Mouse (Mus musculus) liver, adult 2 months (tissue): ENCODE measurements around the gene Nol6. TPM values are rescaled to one million over a fixed set of nuclear protein-coding genes. Genes with fewer than 3 reads are reported as not detected.
A peak's percentile ranks its signal among the peaks of the same experiment; 100 is the strongest.

Experiments
- DNase-seq: peaks from one replicate; pipeline ENCODE4 v3.0.0-alpha.2; 2011; ENCODE audit warnings: low read depth, low spot score; ENCODE audit errors: extremely low read depth
- H3K27ac ChIP-seq: fragments of 200-500 bp; replicated peaks from 2 replicates; pipeline ENCODE4 v1.5.1; 2012; ENCODE audit warnings: low read depth, mild to moderate bottlenecking, control low read depth, inconsistent platforms, low read length; ENCODE audit not compliant: insufficient read depth
- H3K27me3 ChIP-seq: fragments of 200-500 bp; 2 replicates; pipeline ENCODE4 v1.6.1; 2012; ENCODE audit warnings: mild to moderate bottlenecking, moderate library complexity, low read length, inconsistent platforms; ENCODE audit not compliant: control insufficient read depth, insufficient read depth
- H3K36me3 ChIP-seq: fragments of 200-500 bp; 2 replicates; pipeline ENCODE4 v1.6.1; 2012; ENCODE audit warnings: low read length, inconsistent platforms; ENCODE audit not compliant: control insufficient read depth, insufficient read depth
- H3K4me1 ChIP-seq: fragments of 200-500 bp; 2 replicates; pipeline ENCODE4 v1.6.1; 2011; ENCODE audit warnings: low read length; ENCODE audit not compliant: control insufficient read depth, insufficient read depth
- H3K4me3 ChIP-seq: fragments of 200-500 bp; 2 replicates; pipeline ENCODE4 v1.5.1; 2011; ENCODE audit warnings: low read depth, mild to moderate bottlenecking, control low read depth, low read length, moderate library complexity; ENCODE audit not compliant: insufficient read depth
- H3K79me2 ChIP-seq: fragments of 200-500 bp; 2 replicates; pipeline ENCODE4 v1.6.1; 2012; ENCODE audit warnings: inconsistent platforms, mild to moderate bottlenecking, low read length, moderate library complexity; ENCODE audit not compliant: control insufficient read depth, insufficient read depth
- H3K9ac ChIP-seq: fragments of 200-500 bp; 2 replicates; pipeline ENCODE4 v1.6.1; 2012; ENCODE audit warnings: low read depth, mild to moderate bottlenecking, control low read depth, inconsistent platforms, low read length
- CTCF ChIP-seq: fragments of 200-500 bp; IDR thresholded peaks from 2 replicates; pipeline ENCODE4 v1.5.1; 2011; ENCODE audit warnings: low read depth, low read length, control low read depth
- POLR2A ChIP-seq: fragments of 200-500 bp; IDR thresholded peaks from 2 replicates; pipeline ENCODE4 v1.6.1; 2011; ENCODE audit warnings: low read length, control low read depth; ENCODE audit not compliant: insufficient read depth; ENCODE audit errors: extremely low read depth
- WGBS: fragments of 180-500 bp; shearing (Covaris S2); methylation state at CpG from one replicate; pipeline ENCODE4 v1.1.7; 2018; 5-methylcytosine and 5-hydroxymethylcytosine counted together
- polyA plus RNA-seq: library from polyadenylated mRNA; depleted of rRNA; stranded (reverse); fragments of >200 nt; gene quantifications from 2 replicates; pipeline ENCODE4 v1.2.3, GENCODE M21; 2012
- total RNA-seq: library from RNA; depleted of rRNA; stranded (reverse); fragments of >200 nt; gene quantifications from 2 replicates; pipeline ENCODE4 v1.2.3, GENCODE M21; 2014

Gene Nol6
- total and polyA plus RNA-seq, 2 experiments: 6.6 to 18.7 TPM

DNA sequence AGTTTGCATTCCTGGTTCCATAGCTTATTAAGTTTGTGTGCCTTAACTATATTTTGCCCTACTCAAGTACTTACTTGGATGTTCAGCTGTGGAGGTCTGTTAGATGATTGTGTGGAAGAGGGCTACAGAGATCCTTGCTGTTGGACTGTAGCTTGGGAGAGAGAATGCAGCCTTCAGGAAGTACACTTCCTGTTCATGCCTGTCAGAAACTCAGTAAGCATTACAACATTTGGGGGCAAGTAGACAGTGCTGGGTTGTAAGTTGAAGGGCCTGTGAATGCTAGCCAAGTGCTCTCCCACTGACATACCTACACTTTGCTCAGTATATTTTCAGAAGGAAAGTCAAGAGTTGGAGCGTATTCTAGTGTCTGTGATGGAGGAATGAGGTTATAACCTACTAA, 34.0 kb upstream of the Nol6 start:
- peaks cover 39% of the 10 kb centered on the region for H3K79me2 ChIP-seq
- H3K36me3 ChIP-seq: peaks cover 1% of the 10 kb centered on the region; the same call in 1 of the 2 replicates
- H3K4me1 ChIP-seq: peaks cover 9% of the 10 kb centered on the region
- no peak overlapping the region for H3K27ac ChIP-seq
- TF ChIP-seq POLR2A (no peak), CTCF (no peak)
- 91% methylated on average over 1 of the region's 1 CpGs for WGBS
- no peaks in the 10 kb centered on the region for H3K27me3 ChIP-seq
- no peak overlapping the region for H3K4me3 ChIP-seq
- DNase-seq: no peak
- H3K9ac ChIP-seq: no peak overlapping the region

DNA sequence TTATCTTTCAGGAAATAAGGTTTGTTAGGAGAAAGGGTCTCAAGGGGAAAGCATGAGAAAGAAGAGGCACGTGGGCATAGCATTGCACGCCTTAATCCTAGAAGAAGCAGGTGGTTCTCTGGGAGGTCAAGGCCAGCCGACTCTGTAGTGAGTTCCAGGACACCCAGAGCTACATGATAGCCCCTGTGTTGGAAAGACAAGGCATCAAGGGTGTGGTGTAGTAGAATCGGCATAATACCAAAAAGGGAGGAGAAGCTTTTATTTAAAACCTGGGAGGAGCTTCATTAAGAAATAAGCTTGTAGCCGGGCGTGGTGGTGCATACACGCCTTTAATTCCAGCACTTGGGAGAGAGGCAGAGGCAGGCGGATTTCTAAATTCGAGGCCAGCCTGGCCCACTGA, 32.7 kb upstream of the Nol6 start:
- WGBS: 81% methylated on average over 9 of the region's 9 CpGs
- H3K4me3 ChIP-seq: no peak overlapping the region
- H3K9ac ChIP-seq: no peak overlapping the region
- peaks cover 14% of the 10 kb centered on the region for H3K4me1 ChIP-seq
- H3K36me3 ChIP-seq: peaks cover 1% of the 10 kb centered on the region; the same call in 1 of the 2 replicates
- DNase-seq: no peak
- TF ChIP-seq CTCF (no peak), POLR2A (no peak)
- H3K79me2 ChIP-seq: peaks cover 43% of the 10 kb centered on the region
- H3K27me3 ChIP-seq: no peaks in the 10 kb centered on the region
- H3K27ac ChIP-seq: no peak overlapping the region

DNA sequence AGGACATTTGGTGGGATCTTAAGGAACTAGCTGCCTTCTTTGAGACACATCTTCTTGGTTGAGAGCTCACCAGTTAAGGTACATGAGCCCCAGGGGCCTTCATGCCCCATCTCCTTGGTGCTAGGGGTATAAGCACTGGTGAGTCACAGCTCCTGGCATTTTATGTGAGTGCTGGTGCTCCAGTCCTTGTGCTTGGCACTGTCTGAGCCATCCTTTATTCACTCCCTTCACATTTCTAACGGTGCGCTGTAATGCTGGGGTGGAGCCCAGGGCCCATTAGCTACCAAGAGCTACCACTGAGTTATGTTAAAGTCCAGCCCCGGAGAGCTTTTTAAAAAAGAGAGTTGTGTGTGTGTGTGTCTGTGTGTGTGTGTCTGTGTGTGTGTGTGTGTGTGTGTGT, 28.9 kb upstream of the Nol6 start:
- Histone ChIP-seq H3K36me3 (no peaks in the 10 kb centered on the region; the same call in 1 of the 2 replicates), H3K4me1 (peaks cover 16% of the 10 kb centered on the region), H3K27ac (no peak overlapping the region), H3K4me3 (no peak overlapping the region), H3K27me3 (no peaks in the 10 kb centered on the region), H3K79me2 (peaks cover 37% of the 10 kb centered on the region), H3K9ac (no peak overlapping the region)
- WGBS: 70% methylated on average over 3 of the region's 3 CpGs
- TF ChIP-seq POLR2A (no peak), CTCF (no peak)
- no peak for DNase-seq

DNA sequence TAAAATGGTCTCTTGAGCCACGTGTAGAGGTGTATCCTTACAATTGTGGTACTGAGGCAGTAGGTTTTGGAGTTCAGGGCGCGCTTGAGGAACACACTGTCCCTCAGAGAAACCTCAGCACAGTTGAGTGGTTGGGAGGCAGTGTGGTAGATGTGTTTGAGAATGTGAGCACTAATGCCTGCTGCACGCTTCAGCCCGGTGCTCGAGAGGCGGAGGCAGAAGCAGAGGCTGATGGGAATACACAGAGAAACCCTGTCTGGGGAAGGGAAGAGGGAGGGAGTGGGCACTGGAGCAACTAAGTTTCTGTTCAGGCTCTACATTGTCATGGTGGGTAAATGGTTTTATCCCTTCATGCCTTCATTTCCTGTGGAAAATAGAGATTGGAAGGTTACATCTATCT, 26.9 kb upstream of the Nol6 start:
- no peak for TF ChIP-seq POLR2A
- TF ChIP-seq CTCF: no peak
- H3K27me3 ChIP-seq: no peaks in the 10 kb centered on the region
- peaks cover 31% of the 10 kb centered on the region for H3K79me2 ChIP-seq
- H3K27ac ChIP-seq: no peak overlapping the region
- no peak for DNase-seq
- H3K4me1 ChIP-seq: peaks cover 16% of the 10 kb centered on the region; the same call in 1 of the 2 replicates
- 94% methylated on average over 7 of the region's 7 CpGs for WGBS
- no peak overlapping the region for H3K4me3 ChIP-seq
- no peak overlapping the region for H3K9ac ChIP-seq
- no peaks in the 10 kb centered on the region for H3K36me3 ChIP-seq

DNA sequence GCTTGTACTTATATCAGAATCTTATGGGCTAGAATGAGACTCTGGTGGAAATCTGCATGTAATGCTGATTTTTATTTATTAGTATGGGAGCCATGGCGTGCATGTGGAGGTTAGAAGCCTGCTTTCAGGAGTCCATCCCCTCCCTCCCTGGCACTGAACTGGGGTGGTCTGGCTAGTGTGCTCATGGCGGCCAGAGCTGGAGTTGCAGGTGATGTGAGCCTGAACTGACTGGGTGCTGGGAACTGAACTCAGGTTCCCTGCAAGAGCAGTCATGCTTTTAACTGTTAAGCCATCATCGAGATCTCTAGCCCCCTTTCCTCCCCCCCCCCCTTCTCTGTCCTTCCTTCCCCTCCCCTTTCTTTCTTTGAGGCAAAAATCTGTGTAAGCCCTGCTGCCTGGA, 25.6 kb upstream of the Nol6 start:
- DNase-seq: no peak
- no peak for TF ChIP-seq POLR2A
- H3K9ac ChIP-seq: no peak overlapping the region
- H3K79me2 ChIP-seq: peaks cover 35% of the 10 kb centered on the region
- 93% methylated on average over 3 of the region's 3 CpGs for whole genome bisulfite sequencing
- peaks cover 19% of the 10 kb centered on the region for H3K4me1 ChIP-seq
- no peak overlapping the region for H3K4me3 ChIP-seq
- no peaks in the 10 kb centered on the region for H3K36me3 ChIP-seq
- H3K27ac ChIP-seq: no peak overlapping the region
- H3K27me3 ChIP-seq: no peaks in the 10 kb centered on the region

DNA sequence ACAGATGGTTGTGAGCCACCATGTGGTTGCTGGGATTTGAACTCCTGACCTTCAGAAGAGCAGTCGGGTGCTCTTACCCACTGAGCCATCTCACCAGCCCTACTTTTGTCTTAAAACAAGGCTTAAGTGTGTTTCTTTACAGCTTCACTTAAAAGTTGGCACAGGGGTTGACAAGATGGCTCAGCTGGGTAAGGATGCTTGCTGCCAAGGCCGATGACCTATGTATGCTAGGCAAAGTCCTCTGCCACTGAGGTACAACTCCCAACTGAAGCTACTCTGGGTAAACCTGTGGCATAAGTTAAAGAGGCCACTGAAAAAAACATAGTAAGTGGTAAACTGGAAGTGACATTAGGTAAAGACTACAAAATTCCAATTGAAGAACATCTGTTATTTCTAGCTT, 18.3 kb upstream of the Nol6 start:
- DNase-seq: peak; percentile 89
- Histone ChIP-seq H3K9ac (no peak overlapping the region), H3K27me3 (no peaks in the 10 kb centered on the region), H3K4me1 (peaks cover 33% of the 10 kb centered on the region), H3K79me2 (peaks cover 42% of the 10 kb centered on the region; the same call in 1 of the 2 replicates), H3K27ac (peak overlapping the region; percentile 60), H3K4me3 (no peak overlapping the region), H3K36me3 (no peaks in the 10 kb centered on the region; the same call in 1 of the 2 replicates)
- WGBS: 41% methylated on average over 2 of the region's 2 CpGs
- no peak for TF ChIP-seq POLR2A
- TF ChIP-seq CTCF: no peak
